Mouse (Mus musculus) ES-E14 (cell line): ENCODE measurements around the gene Rmnd5b.

ENCODE experiments used
- ZC3H11A ChIP-seq: IDR thresholded peaks from 2 replicates; pipeline ENCODE4 v1.6.1; 2012; ENCODE audit warnings: low read depth, mild to moderate bottlenecking, inconsistent platforms, low read length, borderline replicate concordance
- ZNF384 ChIP-seq: IDR thresholded peaks from 2 replicates; pipeline ENCODE4 v1.6.1; 2012; ENCODE audit warnings: low read depth, low read length, inconsistent platforms

GRCm38 (mm10) chr11:51633721-51634120 lies 2.0 kb downstream of the Rmnd5b start:
- TF ChIP-seq ZNF384, result no peak
- TF ChIP-seq ZC3H11A, result no peak
